Mouse (Mus musculus): ENCODE measurements around the gene Tbcd. TPM values are rescaled to one million over a fixed set of nuclear protein-coding genes. Genes with fewer than 3 reads are reported as not detected.

The Tbcd gene
- polyA plus RNA-seq, 1 experiment from 2014 or later = 40.8 TPM

DNA sequence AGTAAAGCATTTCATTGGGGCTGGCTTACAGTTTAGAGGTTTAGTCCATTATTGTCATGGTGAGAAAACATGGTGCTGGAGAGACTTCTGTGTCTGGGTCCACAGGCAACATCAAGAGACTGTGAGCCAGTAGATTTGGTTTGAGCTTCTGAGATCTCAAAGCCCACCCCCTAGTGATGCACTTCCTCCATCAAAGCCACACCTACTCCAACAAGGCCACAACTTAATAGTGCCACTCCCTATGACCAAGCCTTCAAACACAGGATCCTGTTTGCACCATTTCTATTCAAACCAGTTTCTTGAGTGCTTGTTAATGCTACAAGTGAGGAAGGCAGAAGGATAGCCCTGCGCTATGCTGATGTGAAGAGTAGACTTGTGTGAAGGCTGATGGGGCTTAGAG lies 106.2 kb downstream of the Tbcd start:
- Histone ChIP-seq H3K4me3 (ENCODE audit: low read length) (no peak overlapping the region), H3K9me3 (ENCODE audit: low read length) (no peaks in the 10 kb centered on the region), H3K27me3 (ENCODE audit: insufficient read depth, low read length) (no peaks in the 10 kb centered on the region), H3K27ac (ENCODE audit: low read length) (no peak overlapping the region), H3K36me3 (ENCODE audit: insufficient read depth, low read length) (peaks cover 6% of the 10 kb centered on the region; the same call in 1 of the 2 replicates), H3K4me2 (replicated peaks; ENCODE audit: low read depth, low read length) (no peak overlapping the region), H3K4me1 (ENCODE audit: insufficient read depth, low read length) (peaks cover 2% of the 10 kb centered on the region; the same call in 1 of the 2 replicates), H3K9ac (replicated peaks; ENCODE audit: low read length) (no peak overlapping the region)
- ATAC-seq (ENCODE audit: low FRiP score, low TSS enrichment) = no peak
- WGBS = 96% methylated on average over 1 of the region's 1 CpGs

DNA sequence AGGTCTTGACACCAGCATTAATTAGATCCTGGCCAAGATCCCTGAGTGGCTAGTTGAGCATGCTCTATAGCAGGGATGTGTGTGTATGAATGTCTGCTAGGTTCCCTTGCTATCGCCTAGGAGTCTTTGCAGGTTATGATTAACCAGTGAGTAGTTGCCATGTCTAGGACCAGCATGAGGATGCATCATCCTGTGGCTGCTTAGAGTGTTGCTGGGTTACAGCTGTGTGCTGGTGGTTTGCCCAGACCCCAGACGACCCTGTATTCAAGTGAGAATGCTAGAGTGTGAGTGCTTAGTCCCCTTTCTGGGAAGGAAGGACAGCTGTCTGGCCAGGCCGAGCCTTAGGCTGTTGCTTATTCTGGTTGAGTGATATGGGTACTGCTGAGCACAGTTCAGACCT lies 106.8 kb downstream of the Tbcd start:
- no peak overlapping the region for H3K9ac ChIP-seq (replicated peaks; ENCODE audit: low read length)
- no peak for ATAC-seq (ENCODE audit: low FRiP score, low TSS enrichment)
- H3K4me3 ChIP-seq (ENCODE audit: low read length) = no peak overlapping the region
- H3K27ac ChIP-seq (ENCODE audit: low read length) = no peak overlapping the region
- peaks cover 6% of the 10 kb centered on the region; the same call in 1 of the 2 replicates for H3K36me3 ChIP-seq (ENCODE audit: insufficient read depth, low read length)
- no peak overlapping the region for H3K4me2 ChIP-seq (replicated peaks; ENCODE audit: low read depth, low read length)
- no peaks in the 10 kb centered on the region for H3K9me3 ChIP-seq (ENCODE audit: low read length)
- no peaks in the 10 kb centered on the region for H3K4me1 ChIP-seq (ENCODE audit: insufficient read depth, low read length)
- no peaks in the 10 kb centered on the region for H3K27me3 ChIP-seq (ENCODE audit: insufficient read depth, low read length)
- WGBS = 82% methylated on average over 3 of the region's 3 CpGs

- H3K9me3 ChIP-seq (ENCODE audit: low read length) = no peaks in the 10 kb centered on the region
- no peak overlapping the region for H3K4me2 ChIP-seq (replicated peaks; ENCODE audit: low read depth, low read length)
- H3K36me3 ChIP-seq (ENCODE audit: insufficient read depth, low read length) = peaks cover 6% of the 10 kb centered on the region; the same call in 1 of the 2 replicates
- no peak overlapping the region for H3K27ac ChIP-seq (ENCODE audit: low read length)
- 83% methylated on average over 4 of the region's 4 CpGs for WGBS
- no peak for ATAC-seq (ENCODE audit: low FRiP score, low TSS enrichment)
- no peaks in the 10 kb centered on the region for H3K4me1 ChIP-seq (ENCODE audit: insufficient read depth, low read length)
- H3K27me3 ChIP-seq (ENCODE audit: insufficient read depth, low read length) = no peaks in the 10 kb centered on the region
- no peak overlapping the region for H3K9ac ChIP-seq (replicated peaks; ENCODE audit: low read length)
- no peak overlapping the region for H3K4me3 ChIP-seq (ENCODE audit: low read length)
Measured at GRCm38 (mm10) chr11:121559527-121560293, 108.0 kb downstream of the Tbcd start.

- Histone ChIP-seq H3K9me3 (ENCODE audit: low read length) (no peaks in the 10 kb centered on the region), H3K36me3 (ENCODE audit: insufficient read depth, low read length) (peaks cover 6% of the 10 kb centered on the region; the same call in 1 of the 2 replicates), H3K27me3 (ENCODE audit: insufficient read depth, low read length) (no peaks in the 10 kb centered on the region), H3K27ac (ENCODE audit: low read length) (no peak overlapping the region), H3K9ac (replicated peaks; ENCODE audit: low read length) (no peak overlapping the region), H3K4me1 (ENCODE audit: insufficient read depth, low read length) (no peaks in the 10 kb centered on the region), H3K4me2 (replicated peaks; ENCODE audit: low read depth, low read length) (no peak overlapping the region), H3K4me3 (ENCODE audit: low read length) (no peak overlapping the region)
- no peak for ATAC-seq (ENCODE audit: low FRiP score, low TSS enrichment)
- WGBS = 69% methylated on average over 7 of the region's 7 CpGs
Measured at GRCm38 (mm10) chr11:121560294-121560663, 108.5 kb downstream of the Tbcd start.

- Histone ChIP-seq H3K4me2 (replicated peaks; ENCODE audit: low read depth, low read length) (no peak overlapping the region), H3K4me3 (ENCODE audit: low read length) (no peak overlapping the region), H3K27ac (ENCODE audit: low read length) (no peak overlapping the region), H3K9me3 (ENCODE audit: low read length) (no peaks in the 10 kb centered on the region), H3K36me3 (ENCODE audit: insufficient read depth, low read length) (no peaks in the 10 kb centered on the region), H3K9ac (replicated peaks; ENCODE audit: low read length) (no peak overlapping the region), H3K4me1 (ENCODE audit: insufficient read depth, low read length) (no peaks in the 10 kb centered on the region), H3K27me3 (ENCODE audit: insufficient read depth, low read length) (no peaks in the 10 kb centered on the region)
- ATAC-seq (ENCODE audit: low FRiP score, low TSS enrichment) = no peak
- WGBS = 94% methylated on average over 5 of the region's 5 CpGs
Measured at GRCm38 (mm10) chr11:121563312-121563711, 111.6 kb downstream of the Tbcd start.

GRCm38 (mm10) chr11:121564265-121564664 lies 112.5 kb downstream of the Tbcd start:
- Histone ChIP-seq H3K4me2 (replicated peaks; ENCODE audit: low read depth, low read length) (no peak overlapping the region), H3K9me3 (ENCODE audit: low read length) (no peaks in the 10 kb centered on the region), H3K4me1 (ENCODE audit: insufficient read depth, low read length) (no peaks in the 10 kb centered on the region), H3K27me3 (ENCODE audit: insufficient read depth, low read length) (no peaks in the 10 kb centered on the region), H3K27ac (ENCODE audit: low read length) (no peak overlapping the region), H3K9ac (replicated peaks; ENCODE audit: low read length) (no peak overlapping the region), H3K4me3 (ENCODE audit: low read length) (no peak overlapping the region), H3K36me3 (ENCODE audit: insufficient read depth, low read length) (no peaks in the 10 kb centered on the region)
- no peak for ATAC-seq (ENCODE audit: low FRiP score, low TSS enrichment)
- 92% methylated on average over 4 of the region's 4 CpGs for WGBS

- ATAC-seq (ENCODE audit: low FRiP score, low TSS enrichment) = no peak
- H3K4me3 ChIP-seq (ENCODE audit: low read length) = no peak overlapping the region
- no peak overlapping the region for H3K4me2 ChIP-seq (replicated peaks; ENCODE audit: low read depth, low read length)
- no peak overlapping the region for H3K27ac ChIP-seq (ENCODE audit: low read length)
- H3K36me3 ChIP-seq (ENCODE audit: insufficient read depth, low read length) = 0 out of 2 replicates have a peak, but pooled peaks cover 5% of the 10 kb centered on the region
- no peaks in the 10 kb centered on the region for H3K27me3 ChIP-seq (ENCODE audit: insufficient read depth, low read length)
- no peak overlapping the region for H3K9ac ChIP-seq (replicated peaks; ENCODE audit: low read length)
- no peaks in the 10 kb centered on the region for H3K9me3 ChIP-seq (ENCODE audit: low read length)
- H3K4me1 ChIP-seq (ENCODE audit: insufficient read depth, low read length) = no peaks in the 10 kb centered on the region
Measured at GRCm38 (mm10) chr11:121581856-121582255, 130.1 kb downstream of the Tbcd start.

DNA sequence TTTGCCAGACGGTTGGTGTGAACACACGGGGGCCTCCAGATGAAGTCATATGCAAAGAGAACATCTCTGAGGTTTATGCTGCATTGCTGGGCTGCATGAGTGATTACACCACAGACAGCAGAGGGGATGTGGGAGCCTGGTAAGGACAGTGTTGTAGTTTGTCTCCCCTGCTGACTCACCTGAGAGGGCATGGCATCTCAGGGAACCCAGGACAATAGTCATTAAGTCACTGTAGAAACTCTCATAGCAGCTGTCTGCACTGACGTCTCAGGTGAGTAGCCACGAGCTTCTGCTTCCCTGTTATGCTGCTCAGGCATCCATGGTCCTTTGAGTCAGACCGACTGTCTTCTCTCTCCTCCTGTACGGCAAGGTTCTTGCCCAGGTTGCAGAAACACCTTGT lies 145.5 kb downstream of the Tbcd start:
- 86% methylated on average over 6 of the region's 6 CpGs for WGBS
- no peak overlapping the region for H3K4me2 ChIP-seq (replicated peaks; ENCODE audit: low read depth, low read length)
- peaks cover 13% of the 10 kb centered on the region for H3K36me3 ChIP-seq (ENCODE audit: insufficient read depth, low read length)
- H3K27ac ChIP-seq (ENCODE audit: low read length) = no peak overlapping the region
- H3K9ac ChIP-seq (replicated peaks; ENCODE audit: low read length) = no peak overlapping the region
- no peaks in the 10 kb centered on the region for H3K4me1 ChIP-seq (ENCODE audit: insufficient read depth, low read length)
- H3K27me3 ChIP-seq (ENCODE audit: insufficient read depth, low read length) = no peaks in the 10 kb centered on the region
- H3K4me3 ChIP-seq (ENCODE audit: low read length) = no peak overlapping the region
- no peaks in the 10 kb centered on the region for H3K9me3 ChIP-seq (ENCODE audit: low read length)
- ATAC-seq (ENCODE audit: low FRiP score, low TSS enrichment) = no peak

- no peak overlapping the region for H3K4me2 ChIP-seq (replicated peaks; ENCODE audit: low read depth, low read length)
- no peaks in the 10 kb centered on the region for H3K27me3 ChIP-seq (ENCODE audit: insufficient read depth, low read length)
- no peak overlapping the region for H3K27ac ChIP-seq (ENCODE audit: low read length)
- no peak for ATAC-seq (ENCODE audit: low FRiP score, low TSS enrichment)
- H3K36me3 ChIP-seq (ENCODE audit: insufficient read depth, low read length) = peaks cover 7% of the 10 kb centered on the region
- WGBS = 72% methylated on average over 3 of the region's 3 CpGs
- no peak overlapping the region for H3K9ac ChIP-seq (replicated peaks; ENCODE audit: low read length)
- H3K9me3 ChIP-seq (ENCODE audit: low read length) = no peaks in the 10 kb centered on the region
- no peaks in the 10 kb centered on the region for H3K4me1 ChIP-seq (ENCODE audit: insufficient read depth, low read length)
- no peak overlapping the region for H3K4me3 ChIP-seq (ENCODE audit: low read length)
Measured at GRCm38 (mm10) chr11:121601422-121601821, 149.7 kb downstream of the Tbcd start.

DNA sequence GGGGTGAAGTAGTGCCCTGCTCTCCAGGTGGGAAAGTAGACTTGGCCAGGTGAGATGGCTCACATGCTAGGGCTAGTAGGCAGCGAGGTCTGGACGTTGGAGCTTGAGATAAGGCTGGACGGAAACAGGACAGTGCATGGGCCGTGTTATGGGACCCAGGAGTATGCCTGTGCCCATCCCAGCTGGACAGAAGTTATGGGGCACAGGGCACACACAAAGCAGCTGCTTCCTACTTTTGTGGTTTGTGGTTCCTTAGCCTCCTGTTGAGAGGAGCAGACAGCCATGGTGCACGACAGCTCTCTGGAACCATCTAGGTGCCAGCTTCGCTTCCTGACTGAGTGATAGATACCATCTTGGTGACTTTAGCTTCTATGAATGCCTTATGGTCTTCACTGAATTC lies 153.9 kb downstream of the Tbcd start:
- Histone ChIP-seq H3K4me2 (replicated peaks; ENCODE audit: low read depth, low read length) (no peak overlapping the region), H3K4me3 (ENCODE audit: low read length) (no peak overlapping the region), H3K27me3 (ENCODE audit: insufficient read depth, low read length) (no peaks in the 10 kb centered on the region), H3K9me3 (ENCODE audit: low read length) (no peaks in the 10 kb centered on the region), H3K36me3 (ENCODE audit: insufficient read depth, low read length) (peaks cover 7% of the 10 kb centered on the region), H3K9ac (replicated peaks; ENCODE audit: low read length) (no peak overlapping the region), H3K27ac (ENCODE audit: low read length) (no peak overlapping the region), H3K4me1 (ENCODE audit: insufficient read depth, low read length) (no peaks in the 10 kb centered on the region)
- ATAC-seq (ENCODE audit: low FRiP score, low TSS enrichment) = no peak
- WGBS = 93% methylated on average over 6 of the region's 6 CpGs

All from kidney, embryonic 16.5 days (tissue).